Mouse (Mus musculus) intestine, postnatal 0 days (tissue): ENCODE data around the gene Enpep. TPM values are rescaled to one million over a fixed set of nuclear protein-coding genes. Genes with fewer than 3 reads are reported as not detected.

Experiments
- ATAC-seq: fragments of 200-750 bp; cut with Nextera tagmentation; 2 replicates; pipeline ENCODE4 v1.8.0; 2017; ENCODE audit warnings: mild to moderate bottlenecking, moderate TSS enrichment, moderate library complexity
- H3K27ac ChIP-seq: fragments of 300-500 bp; sonication (generic); 2 replicates; pipeline ENCODE4 v1.5.1; 2014; ENCODE audit warnings: mild to moderate bottlenecking, low read depth, low read length, moderate library complexity
- H3K27me3 ChIP-seq: fragments of 300-500 bp; sonication (generic); replicated peaks from 2 replicates; pipeline ENCODE4 v1.6.1; 2014; ENCODE audit warnings: low read length, mixed read lengths; ENCODE audit not compliant: control insufficient read depth, insufficient read depth
- H3K36me3 ChIP-seq: fragments of 300-500 bp; sonication (generic); 2 replicates; pipeline ENCODE4 v1.6.1; 2014; ENCODE audit warnings: mild to moderate bottlenecking, moderate library complexity; ENCODE audit not compliant: control insufficient read depth, insufficient read depth
- H3K4me1 ChIP-seq: fragments of 300-500 bp; sonication (generic); replicated peaks from 2 replicates; pipeline ENCODE4 v1.6.1; 2014; ENCODE audit warnings: antibody characterized with exemption, low read length, mixed read lengths; ENCODE audit not compliant: control insufficient read depth, insufficient read depth
- H3K4me2 ChIP-seq: fragments of 300-500 bp; sonication (generic); replicated peaks from 2 replicates; pipeline ENCODE4 v1.6.1; 2014; ENCODE audit warnings: low read depth, mild to moderate bottlenecking, moderate library complexity
- H3K4me3 ChIP-seq: fragments of 300-500 bp; sonication (generic); 2 replicates; pipeline ENCODE4 v1.5.1; 2014; ENCODE audit warnings: low read depth, low read length
- H3K9ac ChIP-seq: fragments of 300-500 bp; sonication (generic); 2 replicates; pipeline ENCODE4 v1.6.1; 2014; ENCODE audit warnings: mild to moderate bottlenecking, low read depth, low read length
- H3K9me3 ChIP-seq: fragments of 300-500 bp; sonication (generic); 2 replicates; pipeline ENCODE4 v1.6.1; 2016; ENCODE audit warnings: mixed run types; ENCODE audit not compliant: control insufficient read depth
- CTCF ChIP-seq: sonication (generic); IDR thresholded peaks from 2 replicates; pipeline ENCODE4 v1.5.1; 2016; ENCODE audit warnings: low read depth, mild to moderate bottlenecking, control low read depth, antibody characterized with exemption, moderate library complexity
- WGBS: fragments of 180-500 bp; shearing (Covaris S2); extraction: QIAGEN DNeasy Blood & Tissue Kit; methylation state at CpG from one replicate; pipeline ENCODE4 v1.1.7; 2014; 5-methylcytosine and 5-hydroxymethylcytosine counted together
- polyA plus RNA-seq: library from polyadenylated mRNA; unstranded; fragments of >200 nt; fragmentation: Nextera tagmentation; extraction: Ambion mirVana; gene quantifications from 2 replicates; pipeline ENCODE4 v1.2.1, GENCODE M21; 2015

The Enpep gene
- polyA plus RNA-seq, 1 experiment from 2014 or later = 120 TPM

- no peak overlapping the region for H3K9ac ChIP-seq
- no peaks in the 10 kb centered on the region for H3K27me3 ChIP-seq
- H3K9me3 ChIP-seq = no peaks in the 10 kb centered on the region
- no peak for TF ChIP-seq CTCF
- H3K4me2 ChIP-seq = no peak overlapping the region
- H3K36me3 ChIP-seq = no peaks in the 10 kb centered on the region
- no peak overlapping the region for H3K4me3 ChIP-seq
- peak; percentile 82 for ATAC-seq
- H3K27ac ChIP-seq = no peak overlapping the region
- WGBS = 72% methylated on average over 1 of the region's 1 CpGs
- H3K4me1 ChIP-seq = peaks cover 5% of the 10 kb centered on the region; the same call in 1 of the 2 replicates
Measured at GRCm38 (mm10) chr3:129342767-129343166, 10.2 kb upstream of the Enpep start.

- H3K4me2 ChIP-seq = no peak overlapping the region
- H3K9me3 ChIP-seq = no peaks in the 10 kb centered on the region
- no peak for TF ChIP-seq CTCF
- H3K9ac ChIP-seq = no peak overlapping the region
- H3K4me1 ChIP-seq = peaks cover 11% of the 10 kb centered on the region; the same call in 1 of the 2 replicates
- ATAC-seq = no peak
- H3K36me3 ChIP-seq = no peaks in the 10 kb centered on the region
- H3K27me3 ChIP-seq = no peaks in the 10 kb centered on the region
- no peak overlapping the region for H3K27ac ChIP-seq
- no peak overlapping the region for H3K4me3 ChIP-seq
Measured at GRCm38 (mm10) chr3:129341066-129341465, 8.5 kb upstream of the Enpep start.

- no peak overlapping the region for H3K9ac ChIP-seq
- H3K36me3 ChIP-seq = no peaks in the 10 kb centered on the region
- TF ChIP-seq CTCF = no peak
- 35% methylated on average over 14 of the region's 14 CpGs for WGBS
- no peak overlapping the region for H3K4me3 ChIP-seq
- ATAC-seq = no peak
- H3K27me3 ChIP-seq = no peaks in the 10 kb centered on the region
- peaks cover 15% of the 10 kb centered on the region; the same call in 1 of the 2 replicates for H3K4me1 ChIP-seq
- H3K4me2 ChIP-seq = no peak overlapping the region; the same call in 1 of the 2 replicates
- no peaks in the 10 kb centered on the region for H3K9me3 ChIP-seq
- H3K27ac ChIP-seq = no peak overlapping the region
Measured at GRCm38 (mm10) chr3:129338296-129339091, 6.0 kb upstream of the Enpep start.

GRCm38 (mm10) chr3:129332142-129332541 lies 378 bp downstream of the Enpep start:
- no peak for ATAC-seq
- WGBS = 15% methylated on average over 7 of the region's 7 CpGs
- peak overlapping the region; percentile 40; the same call in 1 of the 2 replicates for H3K9ac ChIP-seq
- TF ChIP-seq CTCF = no peak
- H3K27me3 ChIP-seq = no peaks in the 10 kb centered on the region
- H3K4me1 ChIP-seq = peaks cover 8% of the 10 kb centered on the region; the same call in 1 of the 2 replicates
- peak overlapping the region; percentile 44 for H3K4me3 ChIP-seq
- H3K4me2 ChIP-seq = peak overlapping the region; percentile 68
- H3K27ac ChIP-seq = 0 out of 2 replicates have a peak overlapping the region, but pooled peaks have one; percentile 23
- H3K9me3 ChIP-seq = no peaks in the 10 kb centered on the region
- no peaks in the 10 kb centered on the region for H3K36me3 ChIP-seq

- ATAC-seq = no peak
- Histone ChIP-seq H3K36me3 (no peaks in the 10 kb centered on the region), H3K9ac (peak overlapping the region; percentile 40), H3K27me3 (no peaks in the 10 kb centered on the region), H3K4me2 (peak overlapping the region; percentile 68), H3K4me3 (peak overlapping the region; percentile 44), H3K4me1 (peaks cover 7% of the 10 kb centered on the region; the same call in 1 of the 2 replicates), H3K27ac (peak overlapping the region; percentile 46; the same call in 1 of the 2 replicates), H3K9me3 (no peaks in the 10 kb centered on the region)
- 49% methylated on average over 6 of the region's 6 CpGs for WGBS
- no peak for TF ChIP-seq CTCF
Measured at GRCm38 (mm10) chr3:129331427-129331826, 1.1 kb downstream of the Enpep start.

GRCm38 (mm10) chr3:129328056-129328455 lies 4.5 kb downstream of the Enpep start:
- Histone ChIP-seq H3K36me3 (no peaks in the 10 kb centered on the region), H3K9me3 (no peaks in the 10 kb centered on the region), H3K27me3 (no peaks in the 10 kb centered on the region), H3K4me2 (peak overlapping the region; percentile 68), H3K9ac (no peak overlapping the region), H3K4me3 (0 out of 2 replicates have a peak overlapping the region, but pooled peaks have one; percentile 10), H3K4me1 (no peaks in the 10 kb centered on the region; the same call in 1 of the 2 replicates), H3K27ac (no peak overlapping the region)
- no peak for TF ChIP-seq CTCF
- ATAC-seq = no peak; the same call in 1 of the 2 replicates
- 47% methylated on average over 4 of the region's 4 CpGs for WGBS
